Mouse (Mus musculus): ENCODE measurements around the gene Dstyk.

DNA sequence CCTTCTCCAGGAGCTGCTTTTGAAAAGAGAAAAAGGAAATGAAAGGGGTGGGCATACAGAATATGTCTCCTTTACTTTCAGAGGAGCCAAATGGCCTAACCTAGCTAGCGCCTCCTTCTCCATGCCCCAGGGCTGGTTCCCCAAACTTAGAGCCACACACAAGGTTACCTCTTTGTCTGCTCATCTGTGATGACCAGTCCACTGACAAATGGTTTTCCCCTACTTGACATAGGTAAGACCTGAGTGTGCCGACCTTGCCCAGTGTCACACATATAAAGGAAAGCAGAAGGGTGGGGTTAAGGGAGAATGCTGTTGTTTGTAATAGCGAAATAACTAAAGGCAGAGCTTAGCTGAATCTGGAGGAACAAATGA, 42.5 kb upstream of the Dstyk start:
- TF ChIP-seq CTCF (IDR thresholded peaks at IDR 0.05; ENCODE audit: extremely low read depth, insufficient read depth, insufficient read length, insufficient replicate concordance) (no peak), POLR2A (IDR thresholded peaks at IDR 0.05; ENCODE audit: low read depth, low read length) (no peak)

All from spleen, adult 2 months (tissue).